Mouse (Mus musculus) heart, adult 2 months (tissue): ENCODE data around the gene Gm10912. TPM values are rescaled to one million over a fixed set of nuclear protein-coding genes. Genes with fewer than 3 reads are reported as not detected.
"Not testable (repeated sequence)": the region's sequence is repeated elsewhere in the genome, so short reads cannot be mapped to it uniquely, and the experiment has no call there.

Experiments used
- DNase-seq, 2 experiments: peaks; one replicate each; pipeline ENCODE4 v3.0.0; 2021
- H3K27ac ChIP-seq: fragments of 200-600 bp; 2 replicates; pipeline ENCODE4 v1.8.1; 2022
- H3K27me3 ChIP-seq: fragments of 200-500 bp; 2 replicates; pipeline ENCODE4 v1.6.1; 2012; ENCODE audit warnings: mild to moderate bottlenecking, low read length, inconsistent platforms, mixed read lengths; ENCODE audit not compliant: control insufficient read depth, insufficient read depth
- H3K36me3 ChIP-seq: fragments of 200-500 bp; 2 replicates; pipeline ENCODE4 v1.6.1; 2012; ENCODE audit warnings: low read length, inconsistent platforms; ENCODE audit not compliant: control insufficient read depth, insufficient read depth
- H3K4me1 ChIP-seq: fragments of 200-500 bp; 2 replicates; pipeline ENCODE4 v1.6.1; 2011; ENCODE audit warnings: low read length; ENCODE audit not compliant: control insufficient read depth, insufficient read depth
- H3K4me3 ChIP-seq: fragments of 200-600 bp; 2 replicates; pipeline ENCODE4 v1.8.1; 2022
- H3K79me2 ChIP-seq: fragments of 200-500 bp; replicated peaks from 2 replicates; pipeline ENCODE4 v1.6.1; 2012; ENCODE audit warnings: mild to moderate bottlenecking, inconsistent platforms, low read length, moderate library complexity, mixed read lengths; ENCODE audit not compliant: control insufficient read depth, insufficient read depth
- H3K9ac ChIP-seq: fragments of 200-500 bp; 2 replicates; pipeline ENCODE4 v1.6.1; 2012; ENCODE audit warnings: low read depth, mild to moderate bottlenecking, control low read depth, inconsistent platforms, low read length, mixed read lengths
- CTCF ChIP-seq: fragments of 200-600 bp; IDR thresholded peaks from 2 replicates; pipeline ENCODE4 v1.8.1; 2022; ENCODE audit warnings: antibody characterized with exemption, mild to moderate bottlenecking, moderate library complexity
- EP300 ChIP-seq: fragments of 200-500 bp; IDR thresholded peaks from 2 replicates; pipeline ENCODE4 v1.6.1; 2011; ENCODE audit warnings: low read depth, low read length, control low read depth; ENCODE audit not compliant: insufficient read depth
- POLR2A ChIP-seq: fragments of 200-500 bp; IDR thresholded peaks from 2 replicates; pipeline ENCODE4 v1.6.1; 2011; ENCODE audit warnings: mild to moderate bottlenecking, low read depth, low read length, control low read depth; ENCODE audit not compliant: insufficient read depth
- WGBS: fragments of 180-500 bp; shearing (Covaris S2); methylation state at CpG from one replicate; pipeline ENCODE4 v1.1.7; 2018; 5-methylcytosine and 5-hydroxymethylcytosine counted together
- intact Hi-C: fragments of 180-260 bp; cut with DNase I; formaldehyde crosslinking; loops from one replicate; pipeline ENCODE4 v1.15.1; 2025
- polyA plus RNA-seq: library from polyadenylated mRNA; depleted of rRNA; stranded (reverse); fragments of >200 nt; gene quantifications from 2 replicates; pipeline ENCODE4 v1.2.3, GENCODE M21; 2012
- total RNA-seq, 2 experiments: library from RNA; stranded (reverse); gene quantifications; 2 replicates each; pipeline ENCODE4 v1.2.3; 2021

The Gm10912 gene
- total and polyA plus RNA-seq, 3 experiments = 0.14 to 0.31 (median 0.20) TPM

GRCm38 (mm10) chr2:104096796-104097195, 31.2 kb downstream of the Gm10912 start:
- intact Hi-C loops = loop anchor here (2.0 kb wide), 1 partner anchor 60 kb away; no protein-coding TSS in a partner anchor
- not testable (repeated sequence) for H3K4me3 ChIP-seq, H3K79me2 ChIP-seq, H3K36me3 ChIP-seq, H3K27me3 ChIP-seq, DNase-seq, H3K4me1 ChIP-seq, H3K9ac ChIP-seq
- TF ChIP-seq CTCF = peak; percentile 39; the same call in 1 of the 2 replicates
- 37% methylated on average over 1 of the region's 1 CpGs for WGBS
- peak overlapping the region; percentile 26; the same call in 1 of the 2 replicates for H3K27ac ChIP-seq

GRCm38 (mm10) chr2:104097396-104097795, 31.8 kb downstream of the Gm10912 start:
- H3K79me2 ChIP-seq, DNase-seq, H3K36me3 ChIP-seq, H3K27me3 ChIP-seq, H3K4me1 ChIP-seq, H3K27ac ChIP-seq, H3K4me3 ChIP-seq, H3K9ac ChIP-seq: not testable (repeated sequence)
- intact Hi-C loops = loop anchor here (2.0 kb wide), 1 partner anchor 61 kb away; no protein-coding TSS in a partner anchor
- 86% methylated on average over 4 of the region's 4 CpGs for WGBS

DNA sequence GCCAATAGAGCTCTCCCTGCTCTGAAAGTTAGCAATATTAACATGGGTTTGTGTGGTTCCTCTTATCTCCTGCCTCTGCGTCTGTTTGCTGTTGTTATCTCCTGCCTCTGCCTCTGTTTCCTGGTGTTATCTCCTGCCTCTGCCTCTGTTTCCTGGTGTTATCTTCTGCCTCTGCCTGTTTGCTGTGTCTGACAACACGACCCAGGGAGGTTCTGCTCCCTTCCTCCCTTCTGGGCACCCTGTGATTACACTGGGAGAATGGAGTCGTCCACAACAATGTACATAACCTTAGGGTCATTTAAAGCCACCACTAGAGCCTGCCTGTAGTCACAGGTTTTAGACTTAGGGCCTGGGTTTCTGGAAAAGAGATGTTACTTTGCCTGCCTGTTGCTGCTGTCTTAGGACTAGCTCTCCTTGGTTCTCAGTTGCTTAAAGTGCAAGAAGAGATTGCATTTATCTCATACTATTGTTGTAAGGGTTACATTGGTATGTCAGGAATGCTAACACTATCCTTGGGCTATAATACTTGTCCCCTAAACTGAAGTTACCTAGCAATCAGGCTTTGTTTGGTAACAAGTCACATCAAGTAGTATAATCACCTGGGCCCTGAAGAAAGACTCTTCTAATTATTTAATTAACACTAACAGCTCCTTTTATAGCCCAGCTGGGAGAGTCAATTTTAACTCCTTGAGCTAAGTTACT, 33.1 kb downstream of the Gm10912 start:
- H3K27ac ChIP-seq = no peak overlapping the region
- H3K4me3 ChIP-seq = no peak overlapping the region
- peaks cover 12% of the 10 kb centered on the region for H3K4me1 ChIP-seq
- no peak for DNase-seq
- 11% methylated on average over 3 of the region's 3 CpGs for WGBS
- no peak for TF ChIP-seq CTCF
- TF ChIP-seq EP300 = no peak
- TF ChIP-seq POLR2A = no peak
- H3K79me2 ChIP-seq = no peaks in the 10 kb centered on the region
- intact Hi-C loops = no loop called here
- peaks cover 3% of the 10 kb centered on the region for H3K36me3 ChIP-seq
- no peaks in the 10 kb centered on the region for H3K27me3 ChIP-seq
- H3K9ac ChIP-seq = no peak overlapping the region

GRCm38 (mm10) chr2:104099231-104099585, 33.6 kb downstream of the Gm10912 start:
- Histone ChIP-seq H3K79me2 (no peaks in the 10 kb centered on the region), H3K36me3 (peaks cover 3% of the 10 kb centered on the region), H3K4me3 (no peak overlapping the region), H3K27me3 (no peaks in the 10 kb centered on the region), H3K27ac (no peak overlapping the region), H3K9ac (no peak overlapping the region), H3K4me1 (peaks cover 12% of the 10 kb centered on the region)
- TF ChIP-seq EP300 (no peak), CTCF (no peak), POLR2A (no peak)
- intact Hi-C loops = no loop called here
- 90% methylated on average over 2 of the region's 2 CpGs for WGBS
- no peak for DNase-seq

DNA sequence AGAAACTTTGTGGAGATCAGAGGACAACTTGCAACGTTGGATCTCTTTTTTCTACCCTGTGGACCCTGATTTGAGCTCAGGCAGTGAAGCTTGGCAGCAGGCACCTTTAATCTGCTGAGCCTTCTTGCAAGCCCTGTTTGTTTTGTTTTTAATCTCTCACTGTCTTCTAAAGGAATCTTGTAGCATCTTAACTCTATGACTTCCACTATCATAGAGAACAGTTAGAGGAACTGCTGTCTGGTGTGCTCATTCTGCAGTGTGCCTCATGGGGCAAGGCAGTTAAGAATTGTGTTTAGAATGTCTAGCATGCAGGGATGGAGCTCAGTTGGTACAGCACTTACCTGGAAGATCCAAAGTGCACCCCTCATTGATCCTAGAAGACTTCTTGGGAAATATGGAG, 34.3 kb downstream of the Gm10912 start:
- TF ChIP-seq POLR2A = no peak
- no peak for TF ChIP-seq EP300
- no peak for TF ChIP-seq CTCF
- H3K4me3 ChIP-seq = no peak overlapping the region
- intact Hi-C loops = no loop called here

GRCm38 (mm10) chr2:104104800-104105199, 39.2 kb downstream of the Gm10912 start:
- Histone ChIP-seq H3K36me3 (peaks cover 2% of the 10 kb centered on the region), H3K9ac (no peak overlapping the region), H3K27me3 (no peaks in the 10 kb centered on the region), H3K4me1 (peaks cover 5% of the 10 kb centered on the region), H3K27ac (no peak overlapping the region), H3K79me2 (no peaks in the 10 kb centered on the region; the same call in 1 of the 2 replicates), H3K4me3 (no peak overlapping the region)
- TF ChIP-seq POLR2A = no peak
- TF ChIP-seq CTCF = no peak
- no peak for TF ChIP-seq EP300
- 84% methylated on average over 6 of the region's 6 CpGs for WGBS
- no peak for DNase-seq
- intact Hi-C loops = no loop called here

More for the DNA sequence above, 34.3 kb downstream of the Gm10912 start:
- Histone ChIP-seq H3K27me3 (no peaks in the 10 kb centered on the region), H3K4me1 (peaks cover 12% of the 10 kb centered on the region), H3K27ac (no peak overlapping the region), H3K36me3 (peaks cover 3% of the 10 kb centered on the region), H3K79me2 (no peaks in the 10 kb centered on the region), H3K9ac (no peak overlapping the region)
- no peak for DNase-seq
- 63% methylated on average over 1 of the region's 1 CpGs for WGBS

DNA sequence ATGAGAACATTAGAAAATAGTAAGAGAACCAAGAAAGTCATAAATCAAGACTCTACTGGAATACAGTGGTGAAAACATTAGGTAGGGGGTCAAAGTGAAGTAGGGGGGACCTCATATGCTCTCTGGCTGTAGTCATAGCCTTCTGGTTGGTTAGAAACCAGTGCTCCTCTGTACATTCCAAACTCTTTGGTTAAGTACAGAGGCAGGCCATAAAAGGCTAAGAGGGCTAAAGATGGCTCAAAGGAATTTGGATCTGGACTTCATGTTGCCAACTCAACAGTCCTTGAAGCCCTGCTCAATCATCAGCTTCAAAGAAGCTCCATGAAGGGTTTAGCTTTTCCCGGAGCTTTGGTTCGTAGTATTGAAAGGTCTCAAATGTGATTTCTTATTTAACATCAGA, 43.4 kb downstream of the Gm10912 start:
- H3K9ac ChIP-seq, intact Hi-C loops, DNase-seq, H3K27me3 ChIP-seq, H3K4me1 ChIP-seq, H3K27ac ChIP-seq, H3K36me3 ChIP-seq, H3K4me3 ChIP-seq, H3K79me2 ChIP-seq: not testable (repeated sequence)
- 62% methylated on average over 2 of the region's 2 CpGs for WGBS
